Mouse (Mus musculus) lung, adult 2 months (tissue): Measurements from ENCODE around the gene Gm20388.

Source experiments
- CTCF ChIP-seq: fragments of 200-500 bp; IDR thresholded peaks from 2 replicates; pipeline ENCODE4 v1.5.1; 2011; ENCODE audit warnings: mild to moderate bottlenecking, low read length, control low read depth; ENCODE audit not compliant: insufficient read depth
- POLR2A ChIP-seq: fragments of 200-500 bp; IDR thresholded peaks from 2 replicates; pipeline ENCODE4 v1.6.1; 2011; ENCODE audit warnings: low read depth, mild to moderate bottlenecking, control low read depth, low read length, borderline replicate concordance; ENCODE audit errors: extremely low read depth

GRCm38 (mm10) chr8:120492881-120493220 is 582.2 kb downstream of the Gm20388 start:
- TF ChIP-seq CTCF (no peak), POLR2A (no peak)
